Mouse (Mus musculus) G1E (cell line): Measurements from ENCODE around the gene Ehbp1.

Experiments used
- CTCF ChIP-seq: IDR thresholded peaks from 2 replicates; pipeline ENCODE4 v1.5.1; 2012; ENCODE audit warnings: low read depth, low read length, inconsistent platforms, mixed read lengths
- GATA1 ChIP-seq: IDR thresholded peaks from 2 replicates; pipeline ENCODE4 v1.6.1; 2012; ENCODE audit warnings: borderline replicate concordance, low read length, inconsistent platforms, mixed read lengths
- TAL1 ChIP-seq: conservative IDR thresholded peaks from 2 replicates; pipeline ENCODE4 v1.6.1; 2012; ENCODE audit warnings: low read depth, low read length, inconsistent platforms, mixed read lengths

- TF ChIP-seq GATA1 (no peak), CTCF (no peak), TAL1 (no peak)
Measured at GRCm38 (mm10) chr11:22181530-22182501, 160.3 kb downstream of the Ehbp1 start.
